ENCODE assay signal across 10 mouse cellular contexts in the genomic region with DNA sequence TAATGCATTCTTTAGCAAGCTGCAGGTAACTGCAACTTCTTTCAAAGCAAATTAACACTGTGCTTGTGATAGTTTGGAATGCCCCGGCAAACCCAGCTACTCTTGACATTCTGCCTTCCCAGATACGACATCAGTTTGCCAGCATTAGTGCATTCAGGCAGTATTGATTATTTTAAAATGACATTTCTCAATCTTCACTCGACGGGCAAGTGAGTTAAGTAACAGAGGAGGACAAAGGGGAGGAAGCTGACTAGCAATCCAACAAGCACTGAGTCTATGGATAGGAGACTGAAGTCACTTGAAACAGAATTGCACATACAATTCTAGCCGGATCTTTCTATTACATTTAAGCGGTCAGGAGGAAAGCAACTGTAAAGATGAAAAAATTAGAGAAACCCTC. TPM values are rescaled to one million over a fixed set of nuclear protein-coding genes. Genes with fewer than 3 reads are reported as not detected.
DNase-seq lines count a peak whose midpoint lies in the region; ATAC-seq and TF ChIP-seq lines count a peak whose summit lies in the region.
"Had no signal": no experiment of that assay in that cellular context is flagged by ENCODE, and none has a peak within 500 bp of the region (broad histone marks: within the 10 kb centered on the region; RNA-seq: fewer than 3 reads in every experiment).

No protein-coding gene starts in this region.

- no peaks in the 10 kb centered on the region for H3K36me3 ChIP-seq in lung, embryonic 14.5 days (ENCODE audit: insufficient read depth)
- no peaks in the 10 kb centered on the region for H3K36me3 ChIP-seq in liver, embryonic 14.5 days (replicated peaks; ENCODE audit: control insufficient read depth, insufficient read depth, low read depth)
- H3K36me3 ChIP-seq in stomach, embryonic 16.5 days (ENCODE audit: control insufficient read depth, insufficient read depth, low read length) = no peaks in the 10 kb centered on the region

- no peaks in the 10 kb centered on the region for H3K9me3 ChIP-seq in lung, embryonic 14.5 days (ENCODE audit: low read depth, low read length)
- no peaks in the 10 kb centered on the region for H3K9me3 ChIP-seq in liver, embryonic 14.5 days (ENCODE audit: control insufficient read depth, low read length)
- no peaks in the 10 kb centered on the region for H3K9me3 ChIP-seq in stomach, embryonic 16.5 days (replicated peaks; ENCODE audit: control insufficient read depth, low read length)

- peak overlapping the region; percentile 84 for H3K4me3 ChIP-seq in gastrocnemius, adult 2 months
- no peak overlapping the region for H3K4me3 ChIP-seq in lung, embryonic 14.5 days (ENCODE audit: low read depth, low read length)
- peak overlapping the region in 1 of 2 experiments; percentile 90; a peak in 2 of 4 replicates for H3K4me3 ChIP-seq in liver, embryonic 14.5 days (ENCODE audit: insufficient read depth in 1 of 2, low read depth in 2 of 2, low read length in 2 of 2)
- H3K4me3 ChIP-seq in stomach, embryonic 16.5 days (replicated peaks; ENCODE audit: low read length) = no peak overlapping the region

- H3K9ac ChIP-seq in lung, embryonic 14.5 days = no peak overlapping the region
- H3K9ac ChIP-seq in liver, embryonic 14.5 days (replicated peaks) = no peak overlapping the region
- no peak overlapping the region for H3K9ac ChIP-seq in stomach, embryonic 16.5 days (ENCODE audit: low read length)

- ATAC-seq in lung, embryonic 14.5 days (ENCODE audit: insufficient read depth) = no peak
- ATAC-seq in liver, embryonic 14.5 days (ENCODE audit: insufficient read depth) = no peak
- no peak for ATAC-seq in stomach, embryonic 16.5 days (ENCODE audit: insufficient read depth, low FRiP score)

- intact Hi-C loops in gastrocnemius, adult 2 months (cut with DNase I) = no loop called here
- intact Hi-C loops in gastrocnemius, postnatal 36 days (cut with DNase I) = no loop called here

- no peaks in the 10 kb centered on the region for H3K4me1 ChIP-seq in lung, embryonic 14.5 days (ENCODE audit: insufficient read depth)
- peaks cover 5 to 8% of the 10 kb centered on the region in 2 experiments for H3K4me1 ChIP-seq in liver, embryonic 14.5 days (replicated peaks; ENCODE audit: control insufficient read depth in 2 of 2, insufficient read depth in 2 of 2, low read length in 1 of 2)
- H3K4me1 ChIP-seq in stomach, embryonic 16.5 days (ENCODE audit: control insufficient read depth, insufficient read depth, low read length) = 0 out of 2 replicates have a peak, but pooled peaks cover 3% of the 10 kb centered on the region

- no peaks in the 10 kb centered on the region for H3K27me3 ChIP-seq in lung, embryonic 14.5 days (ENCODE audit: insufficient read depth, low read length)
- no peaks in the 10 kb centered on the region for H3K27me3 ChIP-seq in liver, embryonic 14.5 days (ENCODE audit: control insufficient read depth, insufficient read depth, low read length)
- no peaks in the 10 kb centered on the region for H3K27me3 ChIP-seq in stomach, embryonic 16.5 days (ENCODE audit: control insufficient read depth, insufficient read depth, low read length)

- no peak for TF ChIP-seq EP300 in liver, embryonic 14.5 days (IDR thresholded peaks at IDR 0.05; ENCODE audit: low read depth)

- no peak for DNase-seq in gastrocnemius, adult 2 months
- DNase-seq in gastrocnemius, postnatal 36 days = no peak
- no peak for DNase-seq in lung, embryonic 14.5 days
- no peak for DNase-seq in lung, postnatal 25 days (ENCODE audit: low spot score)
- DNase-seq in liver, embryonic 14.5 days (ENCODE audit: low read depth in 3 of 3, low spot score in 3 of 3) = no peak
- DNase-seq in retina, postnatal 1 day = no peak
- no peak for DNase-seq in adrenal gland, adult (ENCODE audit: inconsistent age in 2 of 2, low spot score in 1 of 2)
- DNase-seq: B cell, adult 2 months; lung, postnatal 36 days had no signal

- no peak overlapping the region for H3K27ac ChIP-seq in gastrocnemius, adult 2 months
- H3K27ac ChIP-seq in lung, embryonic 14.5 days (ENCODE audit: low read depth) = no peak overlapping the region
- H3K27ac ChIP-seq in liver, embryonic 14.5 days = no peak overlapping the region
- no peak overlapping the region for H3K27ac ChIP-seq in stomach, embryonic 16.5 days (ENCODE audit: low read length)

- no peak for TF ChIP-seq CTCF in gastrocnemius, adult 2 months (IDR thresholded peaks at IDR 0.05)
- no peak for TF ChIP-seq CTCF in lung, embryonic 14.5 days (IDR thresholded peaks at IDR 0.05; ENCODE audit: low read depth)
- TF ChIP-seq CTCF in liver, embryonic 14.5 days (IDR thresholded peaks at IDR 0.05; ENCODE audit: low read depth) = no peak

- 77% methylated on average over 6 of the region's 6 CpGs for WGBS in lung, embryonic 14.5 days
- 65% methylated on average over 6 of the region's 6 CpGs for WGBS in liver, embryonic 14.5 days (ENCODE audit: insufficient replicate concordance)
- WGBS in stomach, embryonic 16.5 days = 74% methylated on average over 6 of the region's 6 CpGs

- peak overlapping the region; percentile 84 for H3K4me2 ChIP-seq in lung, embryonic 14.5 days
- H3K4me2 ChIP-seq in liver, embryonic 14.5 days (ENCODE audit: low read depth) = peak overlapping the region; percentile 82
- H3K4me2 ChIP-seq in stomach, embryonic 16.5 days (ENCODE audit: low read depth, low read length) = peak overlapping the region; percentile 80

RNA-seq across cellular contexts. Expression of a gene that starts 19.5 kb away (rescaled TPM):
- 1 to 10 TPM; 5.1 to 8.2 TPM for total RNA-seq in gastrocnemius, adult 2 months (2021)
- 1 to 10 TPM; 6.6 TPM for total RNA-seq in gastrocnemius, postnatal 36 days (2021)
- 127 and 128 TPM in 2 replicates for polyA plus RNA-seq in lung, embryonic 14.5 days (2014; fragmentation: Nextera tagmentation; extraction: Ambion mirVana)
- 20.5 and 31.7 TPM in 2 replicates for polyA plus RNA-seq in liver, embryonic 14.5 days (2012; rRNA removed)
- 59.3 and 61.9 TPM in 2 replicates for polyA plus RNA-seq in liver, embryonic 14.5 days (2014; fragmentation: Nextera tagmentation; extraction: Ambion mirVana)
- polyA plus RNA-seq in stomach, embryonic 16.5 days (2015; fragmentation: Nextera tagmentation; extraction: Ambion mirVana) = 139 and 158 TPM in 2 replicates
